Mouse (Mus musculus) MEL (cell line): ENCODE results near the gene Msx1. TPM values are rescaled to one million over a fixed set of nuclear protein-coding genes. Genes with fewer than 3 reads are reported as not detected.

Experiments
- DNase-seq: peaks from one replicate; pipeline ENCODE4 v3.0.0; 2011; ENCODE audit warnings: low read depth, low spot score
- H3K27ac ChIP-seq: 2 replicates; pipeline ENCODE4 v1.5.1; 2012; ENCODE audit warnings: low read depth, mild to moderate bottlenecking, control low read depth, low read length, moderate library complexity; ENCODE audit not compliant: control insufficient read depth
- H3K27me3 ChIP-seq, 2 experiments: fragments of 150-350 bp in 1 of 2; sonication (generic) in 1 of 2; 2 replicates each; pipeline ENCODE4 v1.6.1; 2012; ENCODE audit warnings: low read length in 2 of 2, mild to moderate bottlenecking in 2 of 2, improper control_type of control experiment in 1 of 2, moderate library complexity in 1 of 2; ENCODE audit not compliant: insufficient read depth in 2 of 2, control insufficient read depth in 1 of 2
- H3K36me3 ChIP-seq, 2 experiments: 2 replicates each; pipeline ENCODE4 v1.6.1; 2012 to 2014; ENCODE audit warnings: low read length in 2 of 2, improper control_type of control experiment in 1 of 2, inconsistent platforms in 1 of 2, mild to moderate bottlenecking in 1 of 2; ENCODE audit not compliant: insufficient read depth in 2 of 2, control insufficient read depth in 1 of 2
- H3K4me1 ChIP-seq, 2 experiments: fragments of 150-350 bp in 1 of 2; sonication (generic) in 1 of 2; 2 replicates each; pipeline ENCODE4 v1.6.1; 2012; ENCODE audit warnings: low read length in 2 of 2, improper control_type of control experiment in 1 of 2, mild to moderate bottlenecking in 1 of 2; ENCODE audit not compliant: insufficient read depth in 2 of 2, control insufficient read depth in 1 of 2
- H3K4me3 ChIP-seq, 2 experiments: fragments of 150-350 bp in 1 of 2; sonication (generic) in 1 of 2; 2 replicates each; pipeline ENCODE4 v1.5.1; 2012; ENCODE audit warnings: low read depth in 2 of 2, low read length in 2 of 2, mild to moderate bottlenecking in 2 of 2, moderate library complexity in 2 of 2, control low read depth in 1 of 2, improper control_type of control experiment in 1 of 2; ENCODE audit not compliant: control insufficient read depth in 1 of 2, insufficient read depth in 1 of 2
- H3K79me2 ChIP-seq: 2 replicates; pipeline ENCODE4 v1.6.1; 2012; ENCODE audit warnings: mild to moderate bottlenecking, low read length, moderate library complexity; ENCODE audit not compliant: control insufficient read depth, poor library complexity, insufficient read depth
- H3K9ac ChIP-seq: 2 replicates; pipeline ENCODE4 v1.6.1; 2012; ENCODE audit warnings: low read depth, mild to moderate bottlenecking, control low read depth, low read length, moderate library complexity; ENCODE audit not compliant: control insufficient read depth, poor library complexity, severe bottlenecking
- H3K9me3 ChIP-seq: fragments of 150-350 bp; sonication (generic); replicated peaks from 2 replicates; pipeline ENCODE4 v1.6.1; 2012; ENCODE audit warnings: mild to moderate bottlenecking, low read length, improper control_type of control experiment, moderate library complexity; ENCODE audit not compliant: insufficient read depth
- BHLHE40 ChIP-seq: IDR thresholded peaks from 2 replicates; pipeline ENCODE4 v1.6.1; 2012; ENCODE audit warnings: low read depth, mild to moderate bottlenecking, inconsistent platforms, low read length, improper control_type of control experiment, borderline replicate concordance
- CHD1 ChIP-seq: IDR thresholded peaks from 2 replicates; pipeline ENCODE4 v1.6.1; 2012; ENCODE audit warnings: low read depth, mild to moderate bottlenecking, inconsistent platforms, low read length, improper control_type of control experiment
- CTCF ChIP-seq, 3 experiments: IDR thresholded peaks in 2 of 3; conservative IDR thresholded peaks in 1 of 3; 2 replicates each; pipeline ENCODE4 v1.5.1; 2011 to 2012; ENCODE audit warnings: low read length in 3 of 3, low read depth in 2 of 3, mild to moderate bottlenecking in 2 of 3, improper control_type of control experiment in 1 of 3, inconsistent platforms in 1 of 3, mixed read lengths in 1 of 3, moderate library complexity in 1 of 3; ENCODE audit not compliant: control insufficient read depth in 1 of 3, insufficient read depth in 1 of 3, poor library complexity in 1 of 3, severe bottlenecking in 1 of 3
- E2F4 ChIP-seq: IDR thresholded peaks from 2 replicates; pipeline ENCODE4 v1.6.1; 2011; ENCODE audit warnings: low read depth, low read length, improper control_type of control experiment, borderline replicate concordance
- ELF1 ChIP-seq: IDR thresholded peaks from 2 replicates; pipeline ENCODE4 v1.6.1; 2014; ENCODE audit warnings: low read depth, mild to moderate bottlenecking, inconsistent platforms, low read length, improper control_type of control experiment, moderate library complexity
- EP300 ChIP-seq, 2 experiments: IDR thresholded peaks; 2 replicates each; pipeline ENCODE4 v1.6.1; 2011; ENCODE audit warnings: improper control_type of control experiment in 2 of 2, low read length in 2 of 2, low read depth in 1 of 2, mild to moderate bottlenecking in 1 of 2
- ETS1 ChIP-seq: IDR thresholded peaks from 2 replicates; pipeline ENCODE4 v1.6.1; 2012; ENCODE audit warnings: low read depth, mild to moderate bottlenecking, inconsistent platforms, low read length, improper control_type of control experiment, moderate library complexity
- GABPA ChIP-seq: IDR thresholded peaks from 2 replicates; pipeline ENCODE4 v1.6.1; 2012; ENCODE audit warnings: low read depth, mild to moderate bottlenecking, inconsistent platforms, low read length, improper control_type of control experiment, moderate library complexity
- GATA1 ChIP-seq: IDR thresholded peaks from 2 replicates; pipeline ENCODE4 v1.6.1; 2011; ENCODE audit warnings: low read depth, low read length, improper control_type of control experiment
- JUND ChIP-seq: IDR thresholded peaks from 2 replicates; pipeline ENCODE4 v1.6.1; 2011; ENCODE audit warnings: low read depth, mild to moderate bottlenecking, improper control_type of control experiment, low read length
- MAX ChIP-seq: IDR thresholded peaks from 2 replicates; pipeline ENCODE4 v1.6.1; 2011; ENCODE audit warnings: low read length, improper control_type of control experiment
- NRF1 ChIP-seq: IDR thresholded peaks from 2 replicates; pipeline ENCODE4 v1.6.1; 2014; ENCODE audit warnings: low read depth, mild to moderate bottlenecking, inconsistent platforms, low read length, improper control_type of control experiment, moderate library complexity; ENCODE audit not compliant: poor library complexity, insufficient read depth, severe bottlenecking
- POLR2A ChIP-seq, 2 experiments: IDR thresholded peaks; 2 replicates each; pipeline ENCODE4 v1.6.1; 2011 to 2012; ENCODE audit warnings: low read length in 2 of 2, mild to moderate bottlenecking in 2 of 2, control low read depth in 1 of 2, improper control_type of control experiment in 1 of 2, low read depth in 1 of 2, moderate library complexity in 1 of 2; ENCODE audit not compliant: control insufficient read depth in 1 of 2, insufficient read depth in 1 of 2, poor library complexity in 1 of 2
- POLR2AphosphoS2 ChIP-seq: IDR thresholded peaks from 2 replicates; pipeline ENCODE4 v1.6.1; 2011; ENCODE audit warnings: low read length, improper control_type of control experiment
- RAD21 ChIP-seq: IDR thresholded peaks from 2 replicates; pipeline ENCODE4 v1.6.1; 2011; ENCODE audit warnings: mild to moderate bottlenecking, low read depth, low read length, improper control_type of control experiment
- TAL1 ChIP-seq: IDR thresholded peaks from 2 replicates; pipeline ENCODE4 v1.6.1; 2012; ENCODE audit warnings: mild to moderate bottlenecking, inconsistent platforms, low read length, moderate library complexity, mixed read lengths
- USF1 ChIP-seq: IDR thresholded peaks from 2 replicates; pipeline ENCODE4 v1.6.1; 2014; ENCODE audit warnings: low read depth, mild to moderate bottlenecking, inconsistent platforms, low read length, improper control_type of control experiment, moderate library complexity
- ZC3H11A ChIP-seq: IDR thresholded peaks from 2 replicates; pipeline ENCODE4 v1.6.1; 2012; ENCODE audit warnings: low read depth, mild to moderate bottlenecking, inconsistent platforms, low read length, improper control_type of control experiment
- polyA plus RNA-seq, 2 experiments: library from polyadenylated mRNA; stranded (reverse) in 1 of 2; unstranded in 1 of 2; fragments of >175 nt in 1 of 2; fragments of >200 nt in 1 of 2; gene quantifications; 2 replicates each; pipeline versions ENCODE4 v1.2.1 to v1.2.4; 2012; ENCODE audit warnings: low replicate concordance in 2 of 2, low read depth in 1 of 2; ENCODE audit not compliant: insufficient read length in 2 of 2, insufficient read depth in 1 of 2, missing spikeins in 1 of 2
- total RNA-seq: library from RNA; depleted of rRNA; stranded (reverse); fragments of 300-350 nt; gene quantifications from 2 replicates; pipeline ENCODE4 v1.2.3, GENCODE M21; 2012

Msx1 gene
- total and polyA plus RNA-seq, 3 experiments = not detected

DNA sequence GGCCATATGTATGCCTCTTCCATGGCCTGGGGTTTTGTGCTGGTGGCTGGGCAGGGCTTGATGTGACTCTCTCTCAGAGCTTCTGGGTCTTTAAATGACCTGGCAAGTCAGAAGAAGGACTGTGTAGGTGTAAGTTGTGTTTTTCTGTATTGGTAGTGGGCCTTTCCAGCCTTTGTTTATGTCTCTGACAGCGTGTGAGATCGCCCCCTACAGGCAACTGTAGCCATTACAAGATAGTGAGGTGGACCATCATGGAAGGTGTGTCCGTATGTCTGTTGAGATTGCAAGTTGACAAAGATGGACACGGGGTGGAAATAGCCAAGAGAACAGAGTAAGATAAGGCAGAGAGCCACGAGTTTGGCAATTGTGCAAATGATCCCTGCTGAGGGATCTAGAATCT is 32.2 kb downstream of the Msx1 start:
- no peaks in the 10 kb centered on the region for H3K4me1 ChIP-seq
- TF ChIP-seq GABPA (no peak), CHD1 (no peak), ELF1 (no peak), MAX (no peak)
- no peaks in the 10 kb centered on the region; the same call in 1 of the 2 replicates for H3K9me3 ChIP-seq
- H3K27ac ChIP-seq = no peak overlapping the region
- H3K36me3 ChIP-seq = no peaks in the 10 kb centered on the region
- H3K79me2 ChIP-seq = no peaks in the 10 kb centered on the region
- H3K4me3 ChIP-seq = no peak overlapping the region
- H3K27me3 ChIP-seq = no peaks in the 10 kb centered on the region
- no peak overlapping the region for H3K9ac ChIP-seq
- DNase-seq = no peak

DNA sequence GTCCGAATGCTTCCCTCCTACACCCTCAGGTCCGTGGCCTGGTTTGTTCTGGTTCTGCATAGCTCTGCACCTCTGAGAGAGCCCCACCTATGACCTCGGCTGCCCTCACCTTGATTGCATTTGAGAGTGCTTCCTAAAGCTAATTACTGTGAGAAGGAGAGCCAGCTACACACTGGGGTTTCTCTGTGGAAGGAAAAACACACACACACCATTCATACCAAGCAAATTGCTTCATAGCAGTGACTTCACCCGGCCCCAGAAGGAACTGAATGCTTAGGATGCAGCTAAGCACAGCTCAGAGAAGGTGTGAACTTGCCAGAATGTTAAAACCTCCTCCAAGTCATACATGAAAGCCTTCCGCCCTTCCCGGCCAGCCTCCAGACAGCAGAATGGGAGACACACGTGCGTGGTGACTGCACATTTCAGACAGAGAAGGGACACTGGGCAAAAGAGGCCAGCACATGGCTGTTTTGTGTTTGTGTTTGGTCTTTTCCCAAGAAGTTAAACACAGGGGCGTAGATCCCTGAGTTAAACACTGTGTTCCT is 39.5 kb downstream of the Msx1 start:
- H3K36me3 ChIP-seq = no peaks in the 10 kb centered on the region
- no peak overlapping the region for H3K9ac ChIP-seq
- no peaks in the 10 kb centered on the region for H3K27me3 ChIP-seq
- H3K27ac ChIP-seq = no peak overlapping the region
- H3K9me3 ChIP-seq = no peaks in the 10 kb centered on the region
- no peak for DNase-seq
- H3K4me3 ChIP-seq = no peak overlapping the region
- no peak for TF ChIP-seq POLR2AphosphoS2
- TF ChIP-seq JUND = no peak
- TF ChIP-seq USF1 = no peak
- no peak for TF ChIP-seq CTCF (IDR thresholded peaks at IDR 0.05 in 2 of 3, conservative IDR thresholded peaks at IDR 0.05 in 1 of 3; ENCODE audit: control insufficient read depth in 1 of 3, insufficient read depth in 1 of 3, low read depth in 2 of 3, low read length in 3 of 3, poor library complexity in 1 of 3, severe bottlenecking in 1 of 3)
- no peak for TF ChIP-seq BHLHE40
- TF ChIP-seq E2F4 = no peak
- no peak for TF ChIP-seq ETS1
- TF ChIP-seq ZC3H11A = no peak
- no peak for TF ChIP-seq POLR2A (IDR thresholded peaks at IDR 0.05; ENCODE audit: control insufficient read depth in 1 of 2, insufficient read depth in 1 of 2, low read depth in 1 of 2, low read length in 2 of 2, poor library complexity in 1 of 2)
- TF ChIP-seq NRF1 = no peak
- no peak for TF ChIP-seq RAD21
- TF ChIP-seq TAL1 = no peak
- no peak for TF ChIP-seq GATA1
- no peak for TF ChIP-seq MAX
- TF ChIP-seq ELF1 = no peak
- no peak for TF ChIP-seq EP300 (IDR thresholded peaks at IDR 0.05; ENCODE audit: low read depth in 1 of 2, low read length in 2 of 2)
- H3K4me1 ChIP-seq = no peaks in the 10 kb centered on the region
- H3K79me2 ChIP-seq = no peaks in the 10 kb centered on the region
